Mouse (Mus musculus) heart, embryonic 14.5 days (tissue): ENCODE results near the gene Polh. TPM values are rescaled to one million over a fixed set of nuclear protein-coding genes. Genes with fewer than 3 reads are reported as not detected.

Experiments
- ATAC-seq: fragments of 200-750 bp; cut with Nextera tagmentation; 2 replicates; pipeline ENCODE4 v1.8.0; 2017; ENCODE audit warnings: low read depth, moderate TSS enrichment; ENCODE audit not compliant: insufficient number of reproducible peaks, insufficient read depth, low FRiP score
- H3K27ac ChIP-seq, 2 experiments: fragments of 200-500 bp in 1 of 2; fragments of 300-500 bp in 1 of 2; sonication (generic) in 1 of 2; replicated peaks in 1 of 2; 2 replicates each; pipeline ENCODE4 v1.5.1; 2012 to 2014; ENCODE audit warnings: low read depth in 2 of 2, low read length in 2 of 2, control low read depth in 1 of 2, mild to moderate bottlenecking in 1 of 2, mixed read lengths in 1 of 2; ENCODE audit not compliant: control insufficient read depth in 1 of 2, insufficient read depth in 1 of 2
- H3K27me3 ChIP-seq: fragments of 300-500 bp; sonication (generic); 2 replicates; pipeline ENCODE4 v1.6.1; 2014; ENCODE audit warnings: mild to moderate bottlenecking, low read length, control low read depth; ENCODE audit not compliant: control insufficient read depth, insufficient read depth
- H3K36me3 ChIP-seq: fragments of 300-500 bp; sonication (generic); 2 replicates; pipeline ENCODE4 v1.6.1; 2014; ENCODE audit warnings: mild to moderate bottlenecking, control low read depth, low read length, mixed read lengths; ENCODE audit not compliant: control insufficient read depth, insufficient read depth
- H3K4me1 ChIP-seq, 2 experiments: fragments of 200-500 bp in 1 of 2; fragments of 300-500 bp in 1 of 2; sonication (generic) in 1 of 2; 2 replicates each; pipeline ENCODE4 v1.6.1; 2012 to 2014; ENCODE audit warnings: low read length in 2 of 2, control low read depth in 1 of 2, mixed read lengths in 1 of 2; ENCODE audit not compliant: control insufficient read depth in 2 of 2, insufficient read depth in 2 of 2
- H3K4me2 ChIP-seq: fragments of 300-500 bp; sonication (generic); 2 replicates; pipeline ENCODE4 v1.6.1; 2014; ENCODE audit warnings: mild to moderate bottlenecking, low read length
- H3K4me3 ChIP-seq, 2 experiments: fragments of 200-500 bp in 1 of 2; fragments of 300-500 bp in 1 of 2; sonication (generic) in 1 of 2; 2 replicates each; pipeline ENCODE4 v1.5.1; 2012 to 2014; ENCODE audit warnings: low read length in 2 of 2, mild to moderate bottlenecking in 2 of 2, control low read depth in 1 of 2, low read depth in 1 of 2, moderate library complexity in 1 of 2; ENCODE audit not compliant: control insufficient read depth in 1 of 2, insufficient read depth in 1 of 2
- H3K9ac ChIP-seq: fragments of 300-500 bp; sonication (generic); 2 replicates; pipeline ENCODE4 v1.6.1; 2014; ENCODE audit warnings: mild to moderate bottlenecking, low read length
- H3K9me3 ChIP-seq: fragments of 300-500 bp; sonication (generic); 2 replicates; pipeline ENCODE4 v1.6.1; 2016; ENCODE audit warnings: low read length, control low read depth; ENCODE audit not compliant: control insufficient read depth
- WGBS: fragments of 180-500 bp; shearing (Covaris S2); extraction: QIAGEN DNeasy Blood & Tissue Kit; methylation state at CpG from one replicate; pipeline ENCODE4 v1.1.7; 2014; 5-methylcytosine and 5-hydroxymethylcytosine counted together
- polyA plus RNA-seq: library from polyadenylated mRNA; unstranded; fragments of >200 nt; fragmentation: Nextera tagmentation; extraction: Ambion mirVana; gene quantifications from 2 replicates; pipeline ENCODE4 v1.2.1, GENCODE M21; 2014

Gene Polh
- polyA plus RNA-seq, 1 experiment from 2014 or later, result 11.7 TPM

- Histone ChIP-seq H3K4me1 (peaks cover 4 to 12% of the 10 kb centered on the region in 2 experiments; a peak in 2 of 4 replicates), H3K4me3 (no peak overlapping the region), H3K9ac (no peak overlapping the region), H3K36me3 (peaks cover 10% of the 10 kb centered on the region), H3K9me3 (no peaks in the 10 kb centered on the region), H3K4me2 (no peak overlapping the region), H3K27ac (no peak overlapping the region), H3K27me3 (no peaks in the 10 kb centered on the region)
- WGBS, result 90% methylated on average over 3 of the region's 3 CpGs
- ATAC-seq, result no peak
Observed at GRCm38 (mm10) chr17:46154336-46154735, 48.1 kb downstream of the Polh start.

GRCm38 (mm10) chr17:46152847-46153782 lies 49.3 kb downstream of the Polh start, which contains the start of gene Mad2l1bp:
Mad2l1bp (minus strand) TSS chr17:46153553.
- H3K36me3 ChIP-seq, result peaks cover 22% of the 10 kb centered on the region
- WGBS, result 2% methylated on average over 33 of the region's 33 CpGs
- H3K4me2 ChIP-seq, result peak within 1 kb of the TSS; percentile 76
- H3K27ac ChIP-seq, result peak within 1 kb of the TSS; percentile 41 to 81
- peak within 1 kb of the TSS; percentile 68 for H3K4me3 ChIP-seq
- peaks cover 4 to 7% of the 10 kb centered on the region in 2 experiments; a peak in 2 of 4 replicates for H3K4me1 ChIP-seq
- H3K9ac ChIP-seq, result peak within 1 kb of the TSS; percentile 87
- no peaks in the 10 kb centered on the region for H3K27me3 ChIP-seq
- H3K9me3 ChIP-seq, result no peaks in the 10 kb centered on the region
- peak; percentile 93 for ATAC-seq

GRCm38 (mm10) chr17:46143578-46144423 lies 58.6 kb downstream of the Polh start, which contains the start of gene Rsph9:
Rsph9 (minus strand) TSS chr17:46144216.
- Histone ChIP-seq H3K4me2 (peak within 1 kb of the TSS; percentile 81), H3K36me3 (peaks cover 33% of the 10 kb centered on the region), H3K9me3 (no peaks in the 10 kb centered on the region), H3K9ac (peak within 1 kb of the TSS; percentile 62), H3K4me1 (peaks cover 5% of the 10 kb centered on the region in 2 experiments; a peak in 3 of 4 replicates), H3K4me3 (peak within 1 kb of the TSS; percentile 44 to 52), H3K27me3 (no peaks in the 10 kb centered on the region), H3K27ac (peak within 1 kb of the TSS in 1 of 2 experiments; percentile 22; a peak in 1 of 4 replicates)
- 8% methylated on average over 37 of the region's 37 CpGs for WGBS
- ATAC-seq, result peak; percentile 87

- no peak overlapping the region for H3K4me3 ChIP-seq
- H3K4me2 ChIP-seq, result no peak overlapping the region
- 94% methylated on average over 3 of the region's 3 CpGs for WGBS
- H3K9ac ChIP-seq, result no peak overlapping the region
- H3K27ac ChIP-seq, result no peak overlapping the region
- no peaks in the 10 kb centered on the region for H3K36me3 ChIP-seq
- no peaks in the 10 kb centered on the region for H3K9me3 ChIP-seq
- ATAC-seq, result no peak
- no peaks in the 10 kb centered on the region for H3K27me3 ChIP-seq
- peaks cover 5 to 7% of the 10 kb centered on the region in 2 experiments; a peak in 3 of 4 replicates for H3K4me1 ChIP-seq
Observed at GRCm38 (mm10) chr17:46139872-46140271, 62.6 kb downstream of the Polh start.

- Histone ChIP-seq H3K9ac (no peak overlapping the region), H3K27me3 (no peaks in the 10 kb centered on the region), H3K4me3 (no peak overlapping the region), H3K9me3 (no peaks in the 10 kb centered on the region), H3K36me3 (no peaks in the 10 kb centered on the region), H3K4me1 (peaks cover 4 to 5% of the 10 kb centered on the region in 2 experiments; a peak in 2 of 4 replicates), H3K27ac (no peak overlapping the region), H3K4me2 (no peak overlapping the region)
- no peak for ATAC-seq
- 45% methylated on average over 8 of the region's 8 CpGs for WGBS
Observed at GRCm38 (mm10) chr17:46138563-46139236, 63.7 kb downstream of the Polh start.

GRCm38 (mm10) chr17:46132862-46133261 lies 69.6 kb downstream of the Polh start:
- no peak for ATAC-seq
- WGBS, result 30% methylated on average over 8 of the region's 8 CpGs

More at GRCm38 (mm10) chr17:46132862-46133261, 69.6 kb downstream of the Polh start:
- Histone ChIP-seq H3K27me3 (no peaks in the 10 kb centered on the region), H3K4me1 (0 out of 4 replicates have a peak, but pooled peaks cover 0 to 4% of the 10 kb centered on the region in 2 experiments), H3K9ac (no peak overlapping the region), H3K36me3 (peaks cover 19% of the 10 kb centered on the region), H3K9me3 (no peaks in the 10 kb centered on the region), H3K4me3 (no peak overlapping the region), H3K27ac (no peak overlapping the region), H3K4me2 (no peak overlapping the region)
